Mouse (Mus musculus): ENCODE results near the gene Srbd1. TPM values are rescaled to one million over a fixed set of nuclear protein-coding genes. Genes with fewer than 3 reads are reported as not detected.

The Srbd1 gene
- 9.6 and 11.1 TPM in 2 replicates for polyA plus RNA-seq (2014; fragmentation: Nextera tagmentation; extraction: Ambion mirVana)

GRCm38 (mm10) chr17:86145079-86145951 is at the start of gene Srbd1:
TSS of gene Srbd1 (minus strand) at chr17:86145175.
- Histone ChIP-seq H3K4me3 (ENCODE audit: low read depth, low read length) (peak within 1 kb of the TSS; percentile 63), H3K9me3 (replicated peaks; ENCODE audit: control insufficient read depth, low read length) (no peaks in the 10 kb centered on the region), H3K27ac (ENCODE audit: low read depth, low read length) (peak within 1 kb of the TSS; percentile 36; the same call in 1 of the 2 replicates), H3K4me2 (ENCODE audit: low read length) (peak within 1 kb of the TSS; percentile 91), H3K4me1 (ENCODE audit: control insufficient read depth, insufficient read depth, low read length) (peaks cover 9% of the 10 kb centered on the region), H3K36me3 (ENCODE audit: control insufficient read depth, insufficient read depth, low read length) (no peaks in the 10 kb centered on the region), H3K27me3 (replicated peaks; ENCODE audit: control insufficient read depth, insufficient read depth, low read length) (no peaks in the 10 kb centered on the region), H3K9ac (ENCODE audit: low read length) (peak within 1 kb of the TSS; percentile 82)
- DNase-seq (ENCODE audit: low spot score) (peak; percentile 96), ATAC-seq (peak; percentile 97)
- under 1% methylated on average over 33 of the region's 45 CpGs for WGBS

DNA sequence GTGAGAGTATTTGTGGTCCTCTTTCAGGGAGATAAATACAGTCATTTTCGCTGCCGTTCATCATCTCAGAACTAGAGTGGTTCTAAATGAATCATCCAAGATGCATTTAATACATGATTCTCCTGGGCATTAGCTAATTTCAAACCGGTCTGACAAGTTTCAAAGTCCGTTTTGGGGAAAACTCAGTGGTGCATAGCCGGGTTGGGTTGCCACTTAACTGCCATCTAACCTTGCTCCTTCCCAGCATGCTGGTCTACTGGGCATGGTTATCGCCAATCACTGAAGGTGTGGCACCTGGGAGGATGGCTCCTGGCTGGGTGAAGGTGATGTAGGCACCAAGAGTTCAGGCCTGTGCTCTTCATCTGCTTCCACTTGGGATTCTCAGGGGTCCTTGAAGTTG is 49.0 kb upstream of the Srbd1 start:
- no peak overlapping the region for H3K4me2 ChIP-seq (ENCODE audit: low read length)
- H3K36me3 ChIP-seq (ENCODE audit: control insufficient read depth, insufficient read depth, low read length), result no peaks in the 10 kb centered on the region
- no peaks in the 10 kb centered on the region for H3K9me3 ChIP-seq (replicated peaks; ENCODE audit: control insufficient read depth, low read length)
- ATAC-seq (no peak), DNase-seq (ENCODE audit: low spot score) (no peak)
- H3K4me3 ChIP-seq (ENCODE audit: low read depth, low read length), result no peak overlapping the region
- no peaks in the 10 kb centered on the region for H3K27me3 ChIP-seq (replicated peaks; ENCODE audit: control insufficient read depth, insufficient read depth, low read length)
- 94% methylated on average over 6 of the region's 6 CpGs for WGBS
- no peak overlapping the region for H3K27ac ChIP-seq (ENCODE audit: low read depth, low read length)
- no peaks in the 10 kb centered on the region for H3K4me1 ChIP-seq (ENCODE audit: control insufficient read depth, insufficient read depth, low read length)
- no peak overlapping the region for H3K9ac ChIP-seq (ENCODE audit: low read length)

DNA sequence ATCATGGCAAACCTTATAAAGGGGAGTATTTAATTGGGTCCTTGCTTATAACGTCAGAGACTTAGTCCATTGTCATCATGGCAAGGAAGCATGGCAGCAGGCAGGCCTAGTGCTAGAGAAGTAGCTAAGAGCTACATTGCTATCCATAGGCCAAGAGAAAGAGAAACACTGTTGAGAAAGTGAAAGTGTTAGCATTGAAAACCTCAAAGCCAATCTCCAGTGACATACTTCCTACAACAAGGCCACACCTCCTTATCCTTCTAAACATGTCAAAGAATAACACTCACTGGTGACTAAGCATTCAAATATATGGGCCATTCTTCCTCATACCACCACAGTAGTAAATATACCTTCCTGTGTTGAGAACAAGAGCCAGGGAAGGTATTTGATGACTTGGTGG is 42.8 kb upstream of the Srbd1 start:
- no peak overlapping the region for H3K27ac ChIP-seq (ENCODE audit: low read depth, low read length)
- no peak overlapping the region for H3K9ac ChIP-seq (ENCODE audit: low read length)
- H3K27me3 ChIP-seq (replicated peaks; ENCODE audit: control insufficient read depth, insufficient read depth, low read length), result no peaks in the 10 kb centered on the region
- WGBS, result 88% methylated on average over 1 of the region's 1 CpGs
- H3K4me3 ChIP-seq (ENCODE audit: low read depth, low read length), result no peak overlapping the region
- H3K36me3 ChIP-seq (ENCODE audit: control insufficient read depth, insufficient read depth, low read length), result no peaks in the 10 kb centered on the region
- ATAC-seq (no peak), DNase-seq (ENCODE audit: low spot score) (no peak)
- H3K9me3 ChIP-seq (replicated peaks; ENCODE audit: control insufficient read depth, low read length), result no peaks in the 10 kb centered on the region
- no peak overlapping the region for H3K4me2 ChIP-seq (ENCODE audit: low read length)
- H3K4me1 ChIP-seq (ENCODE audit: control insufficient read depth, insufficient read depth, low read length), result peaks cover 2% of the 10 kb centered on the region; the same call in 1 of the 2 replicates

- no peaks in the 10 kb centered on the region for H3K36me3 ChIP-seq (ENCODE audit: control insufficient read depth, insufficient read depth, low read length)
- H3K4me1 ChIP-seq (ENCODE audit: control insufficient read depth, insufficient read depth, low read length), result peaks cover 2% of the 10 kb centered on the region; the same call in 1 of the 2 replicates
- H3K4me2 ChIP-seq (ENCODE audit: low read length), result no peak overlapping the region
- H3K27me3 ChIP-seq (replicated peaks; ENCODE audit: control insufficient read depth, insufficient read depth, low read length), result no peaks in the 10 kb centered on the region
- 53% methylated on average over 7 of the region's 7 CpGs for WGBS
- DNase-seq (ENCODE audit: low spot score) (no peak), ATAC-seq (no peak)
- no peaks in the 10 kb centered on the region for H3K9me3 ChIP-seq (replicated peaks; ENCODE audit: control insufficient read depth, low read length)
- no peak overlapping the region for H3K27ac ChIP-seq (ENCODE audit: low read depth, low read length)
- H3K9ac ChIP-seq (ENCODE audit: low read length), result no peak overlapping the region
- H3K4me3 ChIP-seq (ENCODE audit: low read depth, low read length), result no peak overlapping the region
Observed at GRCm38 (mm10) chr17:86185584-86185983, 40.6 kb upstream of the Srbd1 start.

DNA sequence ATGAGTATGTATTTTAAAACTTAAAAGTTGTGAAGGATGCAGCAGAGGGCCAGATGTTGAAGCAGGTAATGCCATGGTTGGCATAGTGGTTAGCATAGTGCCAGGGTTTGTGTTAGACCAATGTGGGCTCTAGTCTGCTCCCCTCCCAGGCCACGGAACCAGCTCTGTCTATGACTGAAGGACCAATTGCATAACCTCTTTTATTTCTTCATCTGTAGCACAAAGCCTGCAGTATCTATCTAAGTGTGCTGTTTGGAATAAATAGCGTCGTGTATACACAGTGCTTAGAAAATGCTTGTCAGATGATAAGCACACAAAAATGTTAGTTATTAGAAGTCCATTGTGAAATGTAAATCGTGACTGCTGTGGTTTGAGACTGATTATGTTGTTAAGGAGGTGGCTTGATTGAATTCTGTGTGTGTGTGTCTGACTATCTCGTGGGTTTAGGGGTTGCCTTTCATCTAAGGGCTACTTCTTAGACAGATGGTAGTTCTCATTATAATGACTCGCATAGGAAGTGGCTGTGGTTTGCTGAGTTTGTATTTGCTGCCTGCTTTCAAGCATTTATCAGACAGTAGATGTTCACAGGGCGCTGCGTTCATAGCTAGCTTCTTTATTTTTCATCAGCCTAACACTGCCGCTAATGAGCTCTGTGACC is 39.7 kb upstream of the Srbd1 start:
- H3K4me1 ChIP-seq (ENCODE audit: control insufficient read depth, insufficient read depth, low read length), result peaks cover 2% of the 10 kb centered on the region; the same call in 1 of the 2 replicates
- H3K27ac ChIP-seq (ENCODE audit: low read depth, low read length), result no peak overlapping the region
- no peaks in the 10 kb centered on the region for H3K9me3 ChIP-seq (replicated peaks; ENCODE audit: control insufficient read depth, low read length)
- no peak for DNase-seq (ENCODE audit: low spot score)
- H3K4me2 ChIP-seq (ENCODE audit: low read length), result no peak overlapping the region
- H3K9ac ChIP-seq (ENCODE audit: low read length), result no peak overlapping the region
- H3K4me3 ChIP-seq (ENCODE audit: low read depth, low read length), result no peak overlapping the region
- 59% methylated on average over 9 of the region's 9 CpGs for WGBS
- H3K27me3 ChIP-seq (replicated peaks; ENCODE audit: control insufficient read depth, insufficient read depth, low read length), result no peaks in the 10 kb centered on the region
- no peak for ATAC-seq
- H3K36me3 ChIP-seq (ENCODE audit: control insufficient read depth, insufficient read depth, low read length), result no peaks in the 10 kb centered on the region

DNA sequence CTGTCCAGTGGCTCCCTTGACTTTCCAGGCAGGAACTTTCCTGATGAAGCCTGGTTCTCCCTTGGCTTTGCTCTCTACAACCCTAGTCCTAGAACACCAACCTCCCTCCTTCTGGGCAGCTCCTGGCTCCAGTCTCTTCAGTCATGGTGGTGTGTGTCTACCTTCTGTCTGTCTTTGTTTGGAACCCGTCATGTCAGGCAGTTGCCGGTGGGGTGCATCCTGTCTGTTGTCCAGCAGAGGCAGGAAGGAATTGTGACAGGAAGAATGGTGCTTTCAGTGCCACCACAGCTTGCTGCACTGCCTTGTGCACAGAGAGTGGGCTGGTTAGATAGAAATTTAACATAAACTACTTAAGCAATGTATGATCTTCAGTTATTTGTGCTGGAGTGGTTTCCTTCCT is 38.8 kb upstream of the Srbd1 start:
- H3K4me2 ChIP-seq (ENCODE audit: low read length), result no peak overlapping the region
- H3K27ac ChIP-seq (ENCODE audit: low read depth, low read length), result no peak overlapping the region
- peaks cover 2% of the 10 kb centered on the region; the same call in 1 of the 2 replicates for H3K4me1 ChIP-seq (ENCODE audit: control insufficient read depth, insufficient read depth, low read length)
- no peak for DNase-seq (ENCODE audit: low spot score)
- H3K36me3 ChIP-seq (ENCODE audit: control insufficient read depth, insufficient read depth, low read length), result no peaks in the 10 kb centered on the region
- ATAC-seq, result no peak
- H3K4me3 ChIP-seq (ENCODE audit: low read depth, low read length), result no peak overlapping the region
- no peaks in the 10 kb centered on the region for H3K27me3 ChIP-seq (replicated peaks; ENCODE audit: control insufficient read depth, insufficient read depth, low read length)
- 30% methylated on average over 2 of the region's 2 CpGs for WGBS
- no peaks in the 10 kb centered on the region for H3K9me3 ChIP-seq (replicated peaks; ENCODE audit: control insufficient read depth, low read length)
- H3K9ac ChIP-seq (ENCODE audit: low read length), result no peak overlapping the region

DNA sequence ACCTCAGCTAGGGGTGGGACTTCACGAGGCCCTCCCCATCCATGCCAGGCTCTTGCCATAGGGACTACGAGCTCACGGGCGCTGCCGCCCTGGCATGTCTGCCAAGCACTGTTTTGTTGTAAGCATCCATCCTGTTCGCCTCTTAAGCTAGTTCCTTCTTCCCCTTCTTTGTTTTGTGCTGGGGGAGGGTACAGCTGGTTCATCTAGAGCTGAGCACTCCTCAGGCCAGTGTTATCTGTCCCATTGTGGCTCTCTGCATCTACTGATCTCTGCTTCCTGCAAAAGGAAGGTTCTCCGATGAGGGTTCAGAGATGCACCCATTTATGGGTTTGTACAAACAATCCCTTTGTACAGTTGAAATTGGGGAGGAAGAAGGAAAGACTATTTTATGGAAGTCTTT is 31.7 kb upstream of the Srbd1 start:
- ATAC-seq (no peak), DNase-seq (ENCODE audit: low spot score) (no peak)
- H3K4me2 ChIP-seq (ENCODE audit: low read length), result no peak overlapping the region
- H3K4me3 ChIP-seq (ENCODE audit: low read depth, low read length), result no peak overlapping the region
- H3K9ac ChIP-seq (ENCODE audit: low read length), result no peak overlapping the region
- peaks cover 6% of the 10 kb centered on the region for H3K4me1 ChIP-seq (ENCODE audit: control insufficient read depth, insufficient read depth, low read length)
- no peaks in the 10 kb centered on the region for H3K36me3 ChIP-seq (ENCODE audit: control insufficient read depth, insufficient read depth, low read length)
- no peaks in the 10 kb centered on the region for H3K27me3 ChIP-seq (replicated peaks; ENCODE audit: control insufficient read depth, insufficient read depth, low read length)
- WGBS, result 69% methylated on average over 7 of the region's 7 CpGs
- H3K9me3 ChIP-seq (replicated peaks; ENCODE audit: control insufficient read depth, low read length), result no peaks in the 10 kb centered on the region
- H3K27ac ChIP-seq (ENCODE audit: low read depth, low read length), result no peak overlapping the region

GRCm38 (mm10) chr17:86175516-86175915 is 30.5 kb upstream of the Srbd1 start:
- Histone ChIP-seq H3K36me3 (ENCODE audit: control insufficient read depth, insufficient read depth, low read length) (no peaks in the 10 kb centered on the region), H3K4me1 (ENCODE audit: control insufficient read depth, insufficient read depth, low read length) (peaks cover 6% of the 10 kb centered on the region), H3K9ac (ENCODE audit: low read length) (no peak overlapping the region), H3K4me2 (ENCODE audit: low read length) (no peak overlapping the region), H3K27me3 (replicated peaks; ENCODE audit: control insufficient read depth, insufficient read depth, low read length) (no peaks in the 10 kb centered on the region), H3K9me3 (replicated peaks; ENCODE audit: control insufficient read depth, low read length) (no peaks in the 10 kb centered on the region), H3K4me3 (ENCODE audit: low read depth, low read length) (no peak overlapping the region), H3K27ac (ENCODE audit: low read depth, low read length) (no peak overlapping the region)
- WGBS, result 60% methylated on average over 9 of the region's 9 CpGs
- ATAC-seq (no peak), DNase-seq (ENCODE audit: low spot score) (no peak)
